Comparison of ENCODE assay signal across 19 mouse cellular contexts in the genomic region with DNA sequence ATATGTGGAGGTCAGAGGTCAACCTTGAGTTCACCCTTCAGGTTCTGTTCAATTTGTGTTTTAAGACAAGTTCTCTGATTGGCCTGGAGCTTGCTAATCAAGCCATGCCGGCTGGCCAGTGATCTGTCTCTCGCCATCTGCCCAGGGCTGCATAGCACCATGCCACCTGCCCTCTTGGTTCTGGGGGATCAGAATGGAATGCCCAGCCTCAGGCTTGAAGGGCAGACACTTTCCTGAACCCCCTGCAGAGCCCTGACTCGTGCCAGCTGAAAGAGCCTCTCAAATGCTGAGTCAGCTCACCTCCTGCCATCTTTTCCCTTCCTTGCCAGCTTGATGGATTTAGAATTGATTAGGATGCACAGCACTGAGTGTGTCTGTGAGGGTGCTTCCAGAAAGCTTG. TPM values are rescaled to one million over a fixed set of nuclear protein-coding genes. Genes with fewer than 3 reads are reported as not detected.
DNase-seq lines count a peak whose midpoint lies in the region; ATAC-seq and TF ChIP-seq lines count a peak whose summit lies in the region.
"Had no signal": no experiment of that assay in that cellular context is flagged by ENCODE, and none has a peak within 500 bp of the region (broad histone marks: within the 10 kb centered on the region; RNA-seq: fewer than 3 reads in every experiment).

No protein-coding gene starts in this region.

- H3K4me3 ChIP-seq in hindbrain, postnatal 0 days (ENCODE audit: low read length): no peak overlapping the region
- H3K4me3 ChIP-seq in hindbrain, embryonic 13.5 days: no peak overlapping the region
- no peak overlapping the region for H3K4me3 ChIP-seq in thymus, adult 2 months (ENCODE audit: control insufficient read depth, insufficient read depth, low read length)
- no peak overlapping the region for H3K4me3 ChIP-seq in forebrain, postnatal 0 days (ENCODE audit: low read depth, low read length)
- H3K4me3 ChIP-seq: embryonic facial prominence, embryonic 13.5 days; forebrain, embryonic 15.5 days; limb, embryonic 12.5 days; liver, embryonic 12.5 days; lung, embryonic 15.5 days; midbrain, embryonic 10.5 days had no signal

- TF ChIP-seq CTCF in hindbrain, postnatal 0 days (IDR thresholded peaks at IDR 0.05; ENCODE audit: low read depth): no peak
- no peak for TF ChIP-seq CTCF in thymus, adult 2 months (IDR thresholded peaks at IDR 0.05; ENCODE audit: borderline replicate concordance, control insufficient read depth, extremely low read depth, insufficient read depth, low read length, poor library complexity)
- no peak for TF ChIP-seq CTCF in forebrain, postnatal 0 days (IDR thresholded peaks at IDR 0.05; ENCODE audit: low read depth)

- no peak overlapping the region for H3K27ac ChIP-seq in hindbrain, postnatal 0 days
- no peak overlapping the region for H3K27ac ChIP-seq in hindbrain, embryonic 13.5 days
- peak overlapping the region; percentile 77; the same call in 1 of the 2 replicates for H3K27ac ChIP-seq in thymus, adult 2 months (ENCODE audit: control insufficient read depth, insufficient read depth, low read length)
- H3K27ac ChIP-seq in forebrain, postnatal 0 days (ENCODE audit: low read depth, low read length): no peak overlapping the region
- H3K27ac ChIP-seq: embryonic facial prominence, embryonic 13.5 days; forebrain, embryonic 15.5 days; limb, embryonic 12.5 days; liver, embryonic 12.5 days; lung, embryonic 15.5 days; macrophage; midbrain, embryonic 10.5 days had no signal

- no peaks in the 10 kb centered on the region for H3K27me3 ChIP-seq in hindbrain, postnatal 0 days (ENCODE audit: insufficient read depth, low read length)
- H3K27me3 ChIP-seq in hindbrain, embryonic 13.5 days: no peaks in the 10 kb centered on the region
- no peaks in the 10 kb centered on the region for H3K27me3 ChIP-seq in thymus, adult 2 months (ENCODE audit: control insufficient read depth, insufficient read depth, low read length)
- no peaks in the 10 kb centered on the region for H3K27me3 ChIP-seq in forebrain, postnatal 0 days (ENCODE audit: insufficient read depth, low read length)
- H3K27me3 ChIP-seq: embryonic facial prominence, embryonic 13.5 days; forebrain, embryonic 15.5 days; limb, embryonic 12.5 days; liver, embryonic 12.5 days; lung, embryonic 15.5 days had no signal

- no peaks in the 10 kb centered on the region for H3K36me3 ChIP-seq in hindbrain, postnatal 0 days (ENCODE audit: insufficient read depth, low read length)
- no peaks in the 10 kb centered on the region; the same call in 1 of the 2 replicates for H3K36me3 ChIP-seq in hindbrain, embryonic 13.5 days
- H3K36me3 ChIP-seq in thymus, adult 2 months (ENCODE audit: control insufficient read depth, insufficient read depth, low read length): peaks cover 48% of the 10 kb centered on the region
- peaks cover 15% of the 10 kb centered on the region; the same call in 1 of the 2 replicates for H3K36me3 ChIP-seq in forebrain, postnatal 0 days (ENCODE audit: insufficient read depth)
- H3K36me3 ChIP-seq: embryonic facial prominence, embryonic 13.5 days; forebrain, embryonic 15.5 days; limb, embryonic 12.5 days; liver, embryonic 12.5 days; lung, embryonic 15.5 days; midbrain, embryonic 10.5 days had no signal

- H3K9me3 ChIP-seq in hindbrain, postnatal 0 days (ENCODE audit: low read length): no peaks in the 10 kb centered on the region
- H3K9me3 ChIP-seq in hindbrain, embryonic 13.5 days: no peaks in the 10 kb centered on the region
- no peaks in the 10 kb centered on the region for H3K9me3 ChIP-seq in forebrain, postnatal 0 days (ENCODE audit: low read length)
- H3K9me3 ChIP-seq: embryonic facial prominence, embryonic 13.5 days; forebrain, embryonic 15.5 days; limb, embryonic 12.5 days; liver, embryonic 12.5 days; lung, embryonic 15.5 days; midbrain, embryonic 10.5 days had no signal

- H3K4me1 ChIP-seq in hindbrain, postnatal 0 days (ENCODE audit: insufficient read depth, low read length): no peaks in the 10 kb centered on the region
- peaks cover 11% of the 10 kb centered on the region for H3K4me1 ChIP-seq in hindbrain, embryonic 13.5 days (replicated peaks)
- H3K4me1 ChIP-seq in thymus, adult 2 months (replicated peaks; ENCODE audit: control insufficient read depth, insufficient read depth, low read length): peaks cover 34% of the 10 kb centered on the region
- no peaks in the 10 kb centered on the region for H3K4me1 ChIP-seq in forebrain, postnatal 0 days (ENCODE audit: insufficient read depth)
- H3K4me1 ChIP-seq: liver, embryonic 12.5 days had no signal

- 39% methylated on average over 3 of the region's 3 CpGs for WGBS in hindbrain, postnatal 0 days
- WGBS in hindbrain, embryonic 13.5 days: 54% methylated on average over 3 of the region's 3 CpGs
- 86% methylated on average over 3 of the region's 3 CpGs for WGBS in thymus, adult 2 months
- 52% methylated on average over 3 of the region's 3 CpGs for WGBS in forebrain, postnatal 0 days

- no peak for TF ChIP-seq POLR2A in thymus, adult 2 months (IDR thresholded peaks at IDR 0.05; ENCODE audit: control insufficient read depth, extremely low read depth, insufficient read depth, low read length, poor library complexity)

- H3K9ac ChIP-seq in hindbrain, postnatal 0 days (replicated peaks; ENCODE audit: low read length): no peak overlapping the region
- no peak overlapping the region for H3K9ac ChIP-seq in hindbrain, embryonic 13.5 days
- H3K9ac ChIP-seq in forebrain, postnatal 0 days: no peak overlapping the region
- H3K9ac ChIP-seq: embryonic facial prominence, embryonic 13.5 days; forebrain, embryonic 15.5 days; limb, embryonic 12.5 days; liver, embryonic 12.5 days; lung, embryonic 15.5 days had no signal

- H3K4me2 ChIP-seq in hindbrain, postnatal 0 days (ENCODE audit: low read depth, low read length): no peak overlapping the region
- no peak overlapping the region for H3K4me2 ChIP-seq in hindbrain, embryonic 13.5 days
- H3K4me2 ChIP-seq in forebrain, postnatal 0 days (ENCODE audit: low read depth): no peak overlapping the region
- H3K4me2 ChIP-seq: embryonic facial prominence, embryonic 13.5 days; forebrain, embryonic 15.5 days; limb, embryonic 12.5 days; liver, embryonic 12.5 days; lung, embryonic 15.5 days had no signal

- peak; percentile 50; the same call in 1 of the 2 replicates for ATAC-seq in hindbrain, postnatal 0 days
- no peak for ATAC-seq in hindbrain, embryonic 13.5 days (ENCODE audit: low FRiP score)
- no peak for ATAC-seq in forebrain, postnatal 0 days
- ATAC-seq: forebrain, embryonic 15.5 days; liver, embryonic 12.5 days had no signal

- peak; percentile 52 for DNase-seq in hindbrain, postnatal 0 days (ENCODE audit: low spot score)
- no peak for DNase-seq in thymus, adult 2 months
- no peak for DNase-seq in thymus, adult 18-20 months
- peak; percentile 82 to 87 for DNase-seq in cerebellum, adult 18-20 months
- peak; percentile 83 to 90 for DNase-seq in cerebellum, postnatal 25 days
- DNase-seq in heart, adult 18-20 months: no peak
- DNase-seq in forebrain, postnatal 0 days: no peak
- DNase-seq: gastrocnemius, postnatal 25 days; heart, postnatal 10 days; kidney, adult 2 months; kidney, postnatal 10 days had no signal

RNA-seq across cellular contexts. Expression of a gene that starts 25.9 kb away (rescaled TPM):
- 80.5 and 88.0 TPM in 2 replicates for total RNA-seq in hindbrain, postnatal 0 days (2014; rRNA removed)
- polyA plus RNA-seq in hindbrain, postnatal 0 days (2015; fragmentation: Nextera tagmentation; extraction: Ambion mirVana): 60.9 and 64.6 TPM in 2 replicates
- 40.2 and 44.0 TPM in 2 replicates for polyA plus RNA-seq in hindbrain, embryonic 13.5 days (2015; fragmentation: Nextera tagmentation; extraction: Ambion mirVana)
- polyA plus RNA-seq in thymus, adult 2 months (2012; rRNA removed): 578 and 597 TPM in 2 replicates
- total RNA-seq in heart, adult 18-20 months (2021): 1 to 10 TPM; 1.4 TPM
- total RNA-seq in forebrain, postnatal 0 days (2014; rRNA removed): 151 and 230 TPM in 2 replicates
- 118 and 122 TPM in 2 replicates for polyA plus RNA-seq in forebrain, postnatal 0 days (2015; fragmentation: Nextera tagmentation; extraction: Ambion mirVana)

Comparison
In these comparisons a context has a peak if more than half of its experiments do, and no peak if none do; other contexts are left out.
1. DNase-seq: peak in hindbrain, postnatal 0 days (single experiment), cerebellum, adult 18-20 months (2 of 2) and cerebellum, postnatal 25 days (2 of 2); none in thymus, adult 2 months (single experiment), thymus, adult 18-20 months (0 of 2), heart, adult 18-20 months (0 of 2) and forebrain, postnatal 0 days (single experiment).